ENCODE assay signal across 8 mouse cellular contexts in genomic region chr17:56488028-56488427, GRCm38 (mm10). TPM values are rescaled to one million over a fixed set of nuclear protein-coding genes. Genes with fewer than 3 reads are reported as not detected.
DNase-seq lines count a peak whose midpoint lies in the region; ATAC-seq and TF ChIP-seq lines count a peak whose summit lies in the region.
"Had no signal": no experiment of that assay in that cellular context is flagged by ENCODE, and none has a peak within 500 bp of the region (broad histone marks: within the 10 kb centered on the region; RNA-seq: fewer than 3 reads in every experiment).

No protein-coding gene starts in this region.

- no peak overlapping the region for H3K4me3 ChIP-seq in ES-E14 (ENCODE audit: insufficient read depth in 1 of 2, low read depth in 1 of 2, low read length in 2 of 2, poor library complexity in 1 of 2, severe bottlenecking in 1 of 2)
- no peak overlapping the region for H3K4me3 ChIP-seq in hindbrain, embryonic 12.5 days
- no peak overlapping the region for H3K4me3 ChIP-seq in midbrain, postnatal 0 days (ENCODE audit: low read depth, low read length)

- H3K27me3 ChIP-seq in hindbrain, embryonic 12.5 days = no peaks in the 10 kb centered on the region
- H3K27me3 ChIP-seq in midbrain, postnatal 0 days (ENCODE audit: insufficient read depth, low read length) = no peaks in the 10 kb centered on the region

- no peak for TF ChIP-seq POLR2A in brain, embryonic 14.5 days (IDR thresholded peaks at IDR 0.05; ENCODE audit: borderline replicate concordance, extremely low read depth, insufficient read depth, insufficient read length, poor library complexity, severe bottlenecking)

- no peaks in the 10 kb centered on the region for H3K36me3 ChIP-seq in ES-E14 (ENCODE audit: control insufficient read depth, insufficient read depth, low read length, poor library complexity, severe bottlenecking)
- no peaks in the 10 kb centered on the region for H3K36me3 ChIP-seq in hindbrain, embryonic 12.5 days
- H3K36me3 ChIP-seq in midbrain, postnatal 0 days (ENCODE audit: insufficient read depth, low read length) = no peaks in the 10 kb centered on the region

- 7% methylated on average over 12 of the region's 12 CpGs for WGBS in hindbrain, embryonic 12.5 days
- WGBS in midbrain, postnatal 0 days = 5% methylated on average over 12 of the region's 12 CpGs

- peak overlapping the region; percentile 25; the same call in 1 of the 2 replicates for H3K4me2 ChIP-seq in hindbrain, embryonic 12.5 days (replicated peaks)
- no peak overlapping the region for H3K4me2 ChIP-seq in midbrain, postnatal 0 days (ENCODE audit: low read depth, low read length, poor library complexity, severe bottlenecking)

- no peak overlapping the region for H3K27ac ChIP-seq in ES-E14 (ENCODE audit: insufficient read depth, low read depth, low read length, poor library complexity, severe bottlenecking)
- peak overlapping the region; percentile 88 for H3K27ac ChIP-seq in hindbrain, embryonic 12.5 days
- H3K27ac ChIP-seq in midbrain, postnatal 0 days (ENCODE audit: low read depth, low read length) = peak overlapping the region; percentile 52

- TF ChIP-seq CTCF in brain, embryonic 14.5 days (IDR thresholded peaks at IDR 0.05; ENCODE audit: borderline replicate concordance, extremely low read depth, insufficient read depth, insufficient read length) = no peak
- no peak for TF ChIP-seq CTCF in midbrain, postnatal 0 days (IDR thresholded peaks at IDR 0.05)

- peak overlapping the region; percentile 26; the same call in 1 of the 2 replicates for H3K9ac ChIP-seq in ES-E14 (ENCODE audit: insufficient read depth, low read depth, low read length, poor library complexity, severe bottlenecking)
- no peak overlapping the region for H3K9ac ChIP-seq in hindbrain, embryonic 12.5 days
- H3K9ac ChIP-seq in midbrain, postnatal 0 days (replicated peaks; ENCODE audit: low read length, poor library complexity, severe bottlenecking) = no peak overlapping the region

- peak; percentile 89 for ATAC-seq in hindbrain, embryonic 12.5 days (ENCODE audit: low FRiP score)
- ATAC-seq in midbrain, postnatal 0 days (ENCODE audit: low FRiP score) = peak; percentile 79
- ATAC-seq in megakaryocyte, adult 5-6 weeks (ENCODE audit: poor library complexity, severe bottlenecking) = no peak

- no peaks in the 10 kb centered on the region for H3K9me3 ChIP-seq in ES-E14 (ENCODE audit: control insufficient read depth, insufficient read depth, low read depth, low read length)
- H3K9me3 ChIP-seq in hindbrain, embryonic 12.5 days (replicated peaks) = peaks cover 14% of the 10 kb centered on the region
- no peaks in the 10 kb centered on the region for H3K9me3 ChIP-seq in midbrain, postnatal 0 days (ENCODE audit: low read length)

- intact Hi-C loops in heart, postnatal 10 days (cut with DNase I) = no loop called here

- in situ Hi-C loops in ES-E14 (cut with MboI; ENCODE audit: low sequenced_read_pairs in 2 of 2, unreplicated experiment in 2 of 2) = no loop called here

- no peak for DNase-seq in ES-E14 (ENCODE audit: low read depth, low spot score)
- DNase-seq in brain, embryonic 14.5 days (ENCODE audit: low read depth) = peak; percentile 94
- peak; percentile 83 for DNase-seq in midbrain, postnatal 0 days (ENCODE audit: low spot score)
- no peak for DNase-seq in heart, postnatal 10 days
- no peak for DNase-seq in thymus, postnatal 4 days

- H3K4me1 ChIP-seq in ES-E14 (ENCODE audit: control insufficient read depth in 2 of 2, insufficient read depth in 2 of 2, low read length in 2 of 2, poor library complexity in 1 of 2) = peaks cover 0 to 6% of the 10 kb centered on the region in 2 experiments; a peak in 2 of 4 replicates
- peaks cover 23% of the 10 kb centered on the region for H3K4me1 ChIP-seq in hindbrain, embryonic 12.5 days
- H3K4me1 ChIP-seq in midbrain, postnatal 0 days (ENCODE audit: insufficient read depth, low read length) = no peaks in the 10 kb centered on the region; the same call in 1 of the 2 replicates

TF ChIP-seq in ES-E14, 5 proteins besides CTCF, POLR2A, EP300 and RAD21:
- TF ChIP-seq HCFC1 (IDR thresholded peaks at IDR 0.05; ENCODE audit: borderline replicate concordance, insufficient read depth, low read length) = no peak
- TF ChIP-seq ZNF384 (IDR thresholded peaks at IDR 0.05; ENCODE audit: low read depth, low read length) = no peak
- no peak for TF ChIP-seq MAFK (IDR thresholded peaks at IDR 0.05; ENCODE audit: insufficient read depth, low read depth, low read length)
- TF ChIP-seq CHD2 (IDR thresholded peaks at IDR 0.05; ENCODE audit: low read depth, low read length) = no peak
- no peak for TF ChIP-seq ZC3H11A (IDR thresholded peaks at IDR 0.05; ENCODE audit: borderline replicate concordance, low read depth, low read length)

RNA-seq across cellular contexts. Expression of gene Ptprs, which starts 11.7 kb away (rescaled TPM):
- total RNA-seq in ES-E14 (2012; rRNA removed) = 128 and 197 TPM in 2 replicates
- polyA plus RNA-seq in brain, embryonic 14.5 days (2012; rRNA removed) = 1,311 and 1,669 TPM in 2 replicates
- 316 and 326 TPM in 2 replicates for polyA plus RNA-seq in hindbrain, embryonic 12.5 days (2016; fragmentation: Nextera tagmentation; extraction: Ambion mirVana)
- 716 and 795 TPM in 2 replicates for total RNA-seq in midbrain, postnatal 0 days (2014; rRNA removed)
- 208 and 225 TPM in 2 replicates for polyA plus RNA-seq in midbrain, postnatal 0 days (2015; fragmentation: Nextera tagmentation; extraction: Ambion mirVana)
- total RNA-seq in megakaryocyte, adult 5-6 weeks (2015) = 18.1 and 18.6 TPM in 2 replicates
- total RNA-seq in megakaryocyte, adult 5-6 weeks (2017) = 17.3 and 52.6 TPM in 2 replicates
- 10 to 100 TPM; 87.3 to 92.3 TPM for total RNA-seq in heart, postnatal 10 days (2021)

RNA-seq across cellular contexts. Expression of gene Znrf4, which starts 24.2 kb away (rescaled TPM):
- not detected in 2 replicates for total RNA-seq in ES-E14 (2012; rRNA removed)
- polyA plus RNA-seq in brain, embryonic 14.5 days (2012; rRNA removed) = 0.05 TPM in 1 of 2 replicates, not detected in the other
- polyA plus RNA-seq in hindbrain, embryonic 12.5 days (2016; fragmentation: Nextera tagmentation; extraction: Ambion mirVana) = not detected in 2 replicates
- not detected in 2 replicates for total RNA-seq in midbrain, postnatal 0 days (2014; rRNA removed)
- not detected in 2 replicates for polyA plus RNA-seq in midbrain, postnatal 0 days (2015; fragmentation: Nextera tagmentation; extraction: Ambion mirVana)
- total RNA-seq in megakaryocyte, adult 5-6 weeks (2015) = not detected in 2 replicates
- total RNA-seq in megakaryocyte, adult 5-6 weeks (2017) = not detected in 2 replicates
- not detected for total RNA-seq in heart, postnatal 10 days (2021)
- polyA plus RNA-seq: stomach, embryonic 16.5 days had no signal

Comparison
In these comparisons a context has a peak if more than half of its experiments do, and no peak if none do; other contexts are left out.
1. DNase-seq: peak in brain, embryonic 14.5 days (single experiment) and midbrain, postnatal 0 days (single experiment); none in ES-E14 (single experiment), heart, postnatal 10 days (0 of 2) and thymus, postnatal 4 days (single experiment).